Mouse (Mus musculus) kidney, adult 2 months (tissue): ENCODE results near the gene Nebl.

Experiments
- CTCF ChIP-seq: fragments of 200-500 bp; conservative IDR thresholded peaks from 2 replicates; pipeline ENCODE4 v1.5.1; 2011; ENCODE audit warnings: low read depth, mild to moderate bottlenecking, control low read depth, low read length, moderate library complexity, mixed read lengths; ENCODE audit not compliant: insufficient read depth, insufficient read length
- POLR2A ChIP-seq: fragments of 200-500 bp; IDR thresholded peaks from one replicate; pipeline ENCODE4 v1.6.1; 2011; ENCODE audit warnings: low read depth, low read length, control low read depth

DNA sequence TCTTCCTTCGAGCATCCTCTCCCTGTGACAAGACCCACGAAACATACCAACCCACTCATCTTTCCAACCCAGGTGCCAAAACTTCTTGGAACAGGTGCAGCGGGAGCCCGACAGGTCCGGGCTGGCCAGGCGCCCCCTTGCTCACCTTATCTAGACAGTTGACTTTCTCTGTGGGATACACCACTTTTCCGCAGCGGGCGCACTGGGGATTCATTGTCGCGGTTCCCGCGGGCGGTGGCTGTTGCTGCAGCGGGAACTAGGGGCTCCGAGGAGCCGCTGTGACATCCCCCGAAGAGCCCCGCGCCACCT is 662 bp downstream of the Nebl start:
- no peak for TF ChIP-seq CTCF
- TF ChIP-seq POLR2A = no peak
